Mouse (Mus musculus): ENCODE measurements around the gene Adamts4. TPM values are rescaled to one million over a fixed set of nuclear protein-coding genes. Genes with fewer than 3 reads are reported as not detected.
"Not testable (repeated sequence)": the region's sequence is repeated elsewhere in the genome, so short reads cannot be mapped to it uniquely, and the experiment has no call there.

Adamts4 gene
- polyA plus RNA-seq, 1 experiment from 2014 or later = 5.2 TPM

DNA sequence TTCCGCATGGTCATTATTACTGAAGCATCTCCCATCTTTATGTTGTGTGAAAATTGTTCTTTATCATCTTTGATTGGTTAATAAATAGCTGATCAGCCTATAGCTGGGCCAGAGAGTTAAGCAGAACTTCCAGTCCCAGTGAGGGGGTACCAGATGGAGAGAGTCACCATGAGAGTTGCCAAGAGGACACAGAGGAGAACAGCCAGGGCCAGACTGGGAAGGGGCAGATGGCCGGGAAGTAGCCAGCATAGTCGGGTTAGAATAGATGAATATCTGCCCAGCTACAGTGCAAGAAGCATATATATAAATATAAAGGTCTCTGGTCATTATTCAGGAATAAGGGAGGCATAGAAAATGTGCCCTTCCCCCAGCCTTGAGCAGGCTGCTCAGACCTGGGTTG lies 48.0 kb downstream of the Adamts4 start:
- H3K27me3 ChIP-seq (ENCODE audit: insufficient read depth, low read length) = no peaks in the 10 kb centered on the region
- H3K4me3 ChIP-seq (replicated peaks; ENCODE audit: low read depth, low read length) = no peak overlapping the region
- H3K9me3 ChIP-seq (replicated peaks; ENCODE audit: low read length) = no peaks in the 10 kb centered on the region
- H3K27ac ChIP-seq = no peak overlapping the region
- ATAC-seq (replicated peaks; ENCODE audit: low FRiP score, low read depth) = no peak
- no peak for TF ChIP-seq CTCF (IDR thresholded peaks at IDR 0.05; ENCODE audit: low read depth)
- H3K4me1 ChIP-seq (replicated peaks; ENCODE audit: insufficient read depth, low read length) = peaks cover 7% of the 10 kb centered on the region
- no peak overlapping the region for H3K9ac ChIP-seq (ENCODE audit: low read depth, low read length)
- H3K36me3 ChIP-seq (ENCODE audit: insufficient read depth, low read length) = no peaks in the 10 kb centered on the region
- WGBS = 60% methylated on average over 3 of the region's 3 CpGs
- no peak for DNase-seq (ENCODE audit: low spot score)
- H3K4me2 ChIP-seq (ENCODE audit: low read length) = no peak overlapping the region

GRCm38 (mm10) chr1:171306157-171306556 lies 55.9 kb downstream of the Adamts4 start:
- H3K4me1 ChIP-seq (replicated peaks; ENCODE audit: insufficient read depth, low read length); H3K36me3 ChIP-seq (ENCODE audit: insufficient read depth, low read length); H3K4me3 ChIP-seq (replicated peaks; ENCODE audit: low read depth, low read length); H3K9me3 ChIP-seq (replicated peaks; ENCODE audit: low read length); H3K4me2 ChIP-seq (ENCODE audit: low read length); H3K27me3 ChIP-seq (ENCODE audit: insufficient read depth, low read length); H3K9ac ChIP-seq (ENCODE audit: low read depth, low read length); H3K27ac ChIP-seq; ATAC-seq (replicated peaks; ENCODE audit: low FRiP score, low read depth); DNase-seq (ENCODE audit: low spot score): not testable (repeated sequence)
- WGBS = 69% methylated on average over 5 of the region's 5 CpGs

DNA sequence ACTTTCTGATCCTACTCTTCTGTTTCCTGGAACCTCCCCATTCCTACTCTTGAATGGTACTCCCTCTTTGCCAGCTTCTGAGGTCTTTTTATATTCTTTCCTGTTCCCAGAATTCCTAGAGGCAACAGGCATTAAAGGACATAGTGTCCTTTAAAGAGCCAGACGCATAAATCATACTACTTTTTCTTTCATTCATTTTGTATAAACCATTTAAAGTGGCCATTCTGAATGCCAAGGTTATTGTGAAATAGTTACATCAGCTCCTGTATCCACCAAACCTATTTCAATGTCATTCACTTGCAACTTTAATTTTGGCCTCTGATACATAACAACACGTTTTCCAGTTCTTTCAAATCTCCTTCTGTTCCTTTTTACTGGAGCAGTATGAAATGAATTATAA lies 59.1 kb downstream of the Adamts4 start:
- no peaks in the 10 kb centered on the region for H3K9me3 ChIP-seq (replicated peaks; ENCODE audit: low read length)
- WGBS = 70% methylated on average over 2 of the region's 2 CpGs
- no peak overlapping the region for H3K4me2 ChIP-seq (ENCODE audit: low read length)
- no peaks in the 10 kb centered on the region for H3K36me3 ChIP-seq (ENCODE audit: insufficient read depth, low read length)
- no peak overlapping the region for H3K4me3 ChIP-seq (replicated peaks; ENCODE audit: low read depth, low read length)
- TF ChIP-seq CTCF (IDR thresholded peaks at IDR 0.05; ENCODE audit: low read depth) = no peak
- DNase-seq (ENCODE audit: low spot score) (no peak), ATAC-seq (replicated peaks; ENCODE audit: low FRiP score, low read depth) (no peak)
- H3K27ac ChIP-seq = no peak overlapping the region
- H3K4me1 ChIP-seq (replicated peaks; ENCODE audit: insufficient read depth, low read length) = no peaks in the 10 kb centered on the region
- H3K27me3 ChIP-seq (ENCODE audit: insufficient read depth, low read length) = no peaks in the 10 kb centered on the region
- no peak overlapping the region for H3K9ac ChIP-seq (ENCODE audit: low read depth, low read length)

Other genes starting within 250 kb of the Adamts4 start
- 2.0 and 2.3 TPM in 2 replicates for gene Fcgr4, start 231.5 kb upstream of the Adamts4 start, polyA plus RNA-seq (2015; fragmentation: Nextera tagmentation; extraction: Ambion mirVana)
- 12.1 and 13.2 TPM in 2 replicates for gene Fcgr3, start 185.5 kb upstream of the Adamts4 start, polyA plus RNA-seq (2015; fragmentation: Nextera tagmentation; extraction: Ambion mirVana)
- gene Cfap126, start 136.5 kb upstream of the Adamts4 start, polyA plus RNA-seq (2015; fragmentation: Nextera tagmentation; extraction: Ambion mirVana) = 4.6 TPM in 2 replicates
- gene Sdhc, start 99.8 kb upstream of the Adamts4 start, polyA plus RNA-seq (2015; fragmentation: Nextera tagmentation; extraction: Ambion mirVana) = 381 and 403 TPM in 2 replicates
- 0.77 and 1.2 TPM in 2 replicates for gene Mpz, start 99.7 kb upstream of the Adamts4 start, polyA plus RNA-seq (2015; fragmentation: Nextera tagmentation; extraction: Ambion mirVana)
- gene Pcp4l1, start 54.2 kb upstream of the Adamts4 start, polyA plus RNA-seq (2015; fragmentation: Nextera tagmentation; extraction: Ambion mirVana) = 8.9 and 9.9 TPM in 2 replicates
- 1.1 and 1.7 TPM in 2 replicates for gene Nr1i3, start 36.5 kb upstream of the Adamts4 start, polyA plus RNA-seq (2015; fragmentation: Nextera tagmentation; extraction: Ambion mirVana)
- 32.3 and 32.4 TPM in 2 replicates for gene Tomm40l, start 27.9 kb upstream of the Adamts4 start, polyA plus RNA-seq (2015; fragmentation: Nextera tagmentation; extraction: Ambion mirVana)
- 20.2 and 21.1 TPM in 2 replicates for gene Apoa2, start 25.4 kb upstream of the Adamts4 start, polyA plus RNA-seq (2015; fragmentation: Nextera tagmentation; extraction: Ambion mirVana)
- 38.8 and 50.1 TPM in 2 replicates for gene Fcer1g, start 16.1 kb upstream of the Adamts4 start, polyA plus RNA-seq (2015; fragmentation: Nextera tagmentation; extraction: Ambion mirVana)
- 375 and 405 TPM in 2 replicates for gene Ndufs2, start 967 bp downstream of the Adamts4 start, polyA plus RNA-seq (2015; fragmentation: Nextera tagmentation; extraction: Ambion mirVana)
- gene B4galt3, start 19.9 kb downstream of the Adamts4 start, polyA plus RNA-seq (2015; fragmentation: Nextera tagmentation; extraction: Ambion mirVana) = 63.9 and 72.0 TPM in 2 replicates
- gene Ppox, start 30.8 kb downstream of the Adamts4 start, polyA plus RNA-seq (2015; fragmentation: Nextera tagmentation; extraction: Ambion mirVana) = 46.4 and 48.2 TPM in 2 replicates
- 59.4 and 63.3 TPM in 2 replicates for gene Usp21, start 37.6 kb downstream of the Adamts4 start, polyA plus RNA-seq (2015; fragmentation: Nextera tagmentation; extraction: Ambion mirVana)
- 133 and 136 TPM in 2 replicates for gene Ufc1, start 44.6 kb downstream of the Adamts4 start, polyA plus RNA-seq (2015; fragmentation: Nextera tagmentation; extraction: Ambion mirVana)
- 43.9 and 46.0 TPM in 2 replicates for gene Dedd, start 78.7 kb downstream of the Adamts4 start, polyA plus RNA-seq (2015; fragmentation: Nextera tagmentation; extraction: Ambion mirVana)
- 59.8 and 64.4 TPM in 2 replicates for gene Nit1, start 95.2 kb downstream of the Adamts4 start, polyA plus RNA-seq (2015; fragmentation: Nextera tagmentation; extraction: Ambion mirVana)
- gene Pfdn2, start 95.2 kb downstream of the Adamts4 start, polyA plus RNA-seq (2015; fragmentation: Nextera tagmentation; extraction: Ambion mirVana) = 92.1 and 105 TPM in 2 replicates
- gene Klhdc9, start 110.4 kb downstream of the Adamts4 start, polyA plus RNA-seq (2015; fragmentation: Nextera tagmentation; extraction: Ambion mirVana) = 5.7 and 6.4 TPM in 2 replicates
- 3.7 and 3.8 TPM in 2 replicates for gene Nectin4, start 119.7 kb downstream of the Adamts4 start, polyA plus RNA-seq (2015; fragmentation: Nextera tagmentation; extraction: Ambion mirVana)
- gene Arhgap30, start 138.5 kb downstream of the Adamts4 start, polyA plus RNA-seq (2015; fragmentation: Nextera tagmentation; extraction: Ambion mirVana) = 0.83 and 0.99 TPM in 2 replicates
- gene Usf1, start 160.9 kb downstream of the Adamts4 start, polyA plus RNA-seq (2015; fragmentation: Nextera tagmentation; extraction: Ambion mirVana) = 64.0 and 73.0 TPM in 2 replicates
- 3.6 and 4.8 TPM in 2 replicates for gene Tstd1, start 168.5 kb downstream of the Adamts4 start, polyA plus RNA-seq (2015; fragmentation: Nextera tagmentation; extraction: Ambion mirVana)
- 93.0 and 114 TPM in 2 replicates for gene F11r, start 187.1 kb downstream of the Adamts4 start, polyA plus RNA-seq (2015; fragmentation: Nextera tagmentation; extraction: Ambion mirVana)